24 mouse cellular contexts compared by ENCODE assay signal in the genomic region with DNA sequence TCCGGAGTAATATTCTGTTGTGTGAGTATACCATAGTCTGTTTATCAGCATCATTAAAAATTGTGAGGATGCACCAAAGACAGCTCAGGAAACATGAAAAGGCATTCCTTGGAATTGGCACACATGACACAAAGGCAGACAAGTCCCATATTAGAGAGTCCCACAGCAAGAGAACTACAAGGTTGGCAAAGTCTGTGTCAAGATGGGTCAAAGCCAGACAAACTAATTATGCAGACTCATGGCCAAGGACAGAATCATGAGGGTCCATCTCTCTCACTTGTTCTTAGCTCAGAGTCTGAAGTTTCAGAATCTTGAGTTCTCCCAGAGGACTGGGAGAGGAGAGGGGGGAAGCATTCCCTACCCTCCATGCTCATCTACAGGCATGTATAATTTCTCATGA.
"Had no signal": no experiment of that assay in that cellular context is flagged by ENCODE, and none has a peak within 500 bp of the region (broad histone marks: within the 10 kb centered on the region; RNA-seq: fewer than 3 reads in every experiment).

No protein-coding gene starts in this region.

- H3K27me3 ChIP-seq: heart, embryonic 13.5 days; heart, embryonic 15.5 days; hindbrain, embryonic 15.5 days; kidney, embryonic 15.5 days; limb, embryonic 13.5 days; limb, embryonic 15.5 days; liver, embryonic 12.5 days had no signal

- H3K4me3 ChIP-seq: heart, adult 2 months; heart, embryonic 13.5 days; heart, embryonic 15.5 days; hindbrain, embryonic 15.5 days; kidney, embryonic 15.5 days; limb, embryonic 13.5 days; limb, embryonic 15.5 days; liver, embryonic 12.5 days had no signal

- H3K4me1 ChIP-seq: heart, embryonic 13.5 days; heart, embryonic 15.5 days; hindbrain, embryonic 15.5 days; kidney, embryonic 15.5 days; limb, embryonic 13.5 days; limb, embryonic 15.5 days; liver, embryonic 12.5 days had no signal

- ATAC-seq: intestine, embryonic 16.5 days; liver, embryonic 12.5 days had no signal

- DNase-seq: gastrocnemius, postnatal 14 days; gastrocnemius, postnatal 36 days; heart, adult 11 months; heart, adult 2 months; heart, postnatal 14 days; heart, postnatal 36 days; kidney, adult 11 months; kidney, adult 2 months; kidney, adult 9 months; kidney, postnatal 14 days; kidney, postnatal 36 days; layer of hippocampus, adult 9-11 months; layer of hippocampus, postnatal 36 days had no signal

- H3K9me3 ChIP-seq: heart, embryonic 13.5 days; heart, embryonic 15.5 days; hindbrain, embryonic 15.5 days; kidney, embryonic 15.5 days; limb, embryonic 13.5 days; limb, embryonic 15.5 days; liver, embryonic 12.5 days had no signal

- H3K27ac ChIP-seq: heart, adult 2 months; heart, embryonic 13.5 days; heart, embryonic 15.5 days; hindbrain, embryonic 15.5 days; kidney, embryonic 15.5 days; kidney, postnatal 0 days; limb, embryonic 13.5 days; limb, embryonic 15.5 days; liver, embryonic 12.5 days; liver, embryonic 14.5 days had no signal

- H3K9ac ChIP-seq: heart, embryonic 13.5 days; heart, embryonic 15.5 days; hindbrain, embryonic 15.5 days; kidney, embryonic 15.5 days; limb, embryonic 13.5 days; limb, embryonic 15.5 days; liver, embryonic 12.5 days; liver, embryonic 14.5 days had no signal

- H3K36me3 ChIP-seq: heart, embryonic 13.5 days; heart, embryonic 15.5 days; hindbrain, embryonic 15.5 days; kidney, embryonic 15.5 days; limb, embryonic 13.5 days; limb, embryonic 15.5 days; liver, embryonic 12.5 days had no signal

- H3K4me2 ChIP-seq: heart, embryonic 11.5 days; heart, embryonic 13.5 days; heart, embryonic 15.5 days; hindbrain, embryonic 15.5 days; kidney, embryonic 15.5 days; limb, embryonic 13.5 days; limb, embryonic 15.5 days; liver, embryonic 12.5 days had no signal
